Mouse (Mus musculus): ENCODE data around the gene Atp6v1g2.

DNA sequence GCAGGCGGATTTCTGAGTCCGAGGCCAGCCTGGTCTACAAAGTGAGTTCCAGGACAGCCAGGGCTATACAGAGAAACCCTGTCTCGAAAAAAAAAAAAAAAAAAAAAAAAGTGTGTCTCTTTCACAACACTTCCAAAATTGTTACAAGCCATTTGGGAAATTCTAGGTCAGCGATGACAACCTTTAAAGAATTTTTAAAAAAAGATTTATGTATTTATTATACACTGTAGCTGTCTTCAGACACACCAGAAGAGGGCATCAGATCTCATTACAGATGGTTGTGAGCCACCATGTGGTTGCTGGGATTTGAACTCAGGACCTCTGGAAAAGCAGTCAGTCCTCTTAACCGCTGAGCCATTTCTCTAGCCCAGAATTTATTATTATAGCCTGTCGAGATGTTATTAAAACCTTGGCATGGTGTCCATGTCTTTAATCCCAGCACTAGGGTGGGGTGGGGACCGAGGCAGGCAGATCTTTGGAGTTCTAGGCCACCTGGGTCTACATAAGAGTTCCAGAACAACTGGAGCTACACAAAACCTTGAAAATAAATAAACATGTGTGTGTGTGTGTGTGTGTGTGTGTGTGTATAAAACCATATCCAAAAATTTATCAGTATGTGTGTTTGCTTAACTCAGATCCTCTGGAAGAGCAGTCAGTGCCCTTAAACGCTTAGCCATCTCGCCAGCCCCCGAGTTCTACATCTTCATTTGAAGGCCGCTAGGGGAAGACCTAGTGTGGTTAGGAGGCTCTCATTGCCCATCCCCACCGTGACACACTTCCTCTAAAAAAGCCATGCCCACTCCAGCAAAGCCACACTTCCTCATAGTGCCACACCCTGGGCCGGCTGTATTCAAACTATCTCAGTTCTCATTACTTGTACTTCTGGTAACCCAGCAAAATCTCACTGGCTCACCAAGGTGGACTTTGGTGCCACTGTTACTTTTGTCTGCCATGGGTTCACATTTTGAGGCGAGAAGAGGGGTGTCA is 25.3 kb downstream of the Atp6v1g2 start:
- TF ChIP-seq CTCF (IDR thresholded peaks at IDR 0.05; ENCODE audit: control insufficient read depth, insufficient read depth, insufficient read length) (no peak), FOSL1 (IDR thresholded peaks at IDR 0.05; ENCODE audit: insufficient read depth, low read length, poor library complexity, severe bottlenecking) (no peak), MAX (IDR thresholded peaks at IDR 0.05) (no peak)
